Mouse (Mus musculus): ENCODE results near the gene Olfr330.

DNA sequence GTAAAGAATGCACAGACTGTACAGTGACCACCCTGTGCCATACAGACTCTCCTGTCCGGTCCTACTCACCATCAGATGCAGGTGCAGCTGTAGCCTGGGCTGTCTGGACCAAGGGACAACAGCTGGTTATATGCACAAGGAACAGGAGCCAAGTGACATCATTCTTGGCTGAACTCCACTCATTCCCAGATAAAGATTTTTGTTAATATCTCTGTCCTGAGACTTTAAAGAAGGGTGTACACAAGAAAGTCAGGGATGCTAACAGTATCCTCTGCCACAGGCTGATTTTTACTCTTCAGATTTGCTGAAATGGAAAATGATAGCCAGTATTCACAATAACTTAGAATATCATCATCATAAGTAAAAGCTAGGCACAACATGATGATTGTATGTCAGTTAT lies 20.9 kb upstream of the Olfr330 start, which contains the start of gene Olfr328:
- TF ChIP-seq ZKSCAN1 (IDR thresholded peaks at IDR 0.05; ENCODE audit: borderline replicate concordance, low read depth, low read length) (no peak), CTCF (conservative IDR thresholded peaks at IDR 0.05 in 1 of 2, IDR thresholded peaks at IDR 0.05 in 1 of 2; ENCODE audit: low read depth in 2 of 2, low read length in 2 of 2) (no peak), POLR2A (IDR thresholded peaks at IDR 0.05; ENCODE audit: low read depth, low read length) (no peak), MEF2A (IDR thresholded peaks at IDR 0.05; ENCODE audit: borderline replicate concordance, low read depth, low read length) (no peak)

Data from CH12.LX (cell line).